20 mouse cellular contexts compared by ENCODE assay signal in the genomic region with DNA sequence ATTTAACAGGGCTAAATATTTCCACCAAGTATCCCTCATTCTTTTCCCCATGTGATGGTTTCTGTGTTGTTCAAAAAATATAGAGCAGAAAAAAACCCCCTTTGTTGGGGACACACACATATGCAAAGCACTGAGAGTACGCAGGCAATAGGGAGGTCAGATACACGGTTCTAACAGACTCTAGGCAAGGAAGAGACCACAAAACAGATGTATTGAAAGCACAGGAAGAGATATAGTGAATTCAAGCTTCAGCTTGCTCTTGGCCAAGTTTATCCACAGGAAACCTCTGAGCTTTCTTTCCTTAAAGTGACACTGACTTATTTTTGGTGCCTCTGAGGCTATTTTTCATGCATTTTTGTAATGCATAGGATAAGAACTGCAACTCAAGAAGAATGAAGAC.
"Had no signal": no experiment of that assay in that cellular context is flagged by ENCODE, and none has a peak within 500 bp of the region (broad histone marks: within the 10 kb centered on the region; RNA-seq: fewer than 3 reads in every experiment).

No protein-coding gene starts in this region.

- H3K27me3 ChIP-seq: liver, embryonic 12.5 days; megakaryocyte, embryonic 14.5 days; midbrain, embryonic 12.5 days; neural tube, embryonic 13.5 days; neural tube, embryonic 15.5 days; stomach, embryonic 15.5 days had no signal

- H3K36me3 ChIP-seq: liver, embryonic 12.5 days; midbrain, embryonic 10.5 days; midbrain, embryonic 12.5 days; neural tube, embryonic 13.5 days; neural tube, embryonic 15.5 days; stomach, embryonic 15.5 days had no signal

- H3K4me2 ChIP-seq: liver, embryonic 12.5 days; lung, embryonic 14.5 days; midbrain, embryonic 12.5 days; neural tube, embryonic 13.5 days; neural tube, embryonic 15.5 days; stomach, embryonic 15.5 days had no signal

- H3K9ac ChIP-seq: liver, embryonic 12.5 days; liver, embryonic 14.5 days; lung, embryonic 14.5 days; midbrain, embryonic 12.5 days; neural tube, embryonic 13.5 days; neural tube, embryonic 15.5 days; stomach, embryonic 15.5 days had no signal

- DNase-seq: lung, adult 18-20 months; lung, embryonic 14.5 days; lung, postnatal 10 days; lung, postnatal 4 days; midbrain, embryonic 14.5 days; retina, postnatal 1 day; right cerebral cortex, postnatal 14 days; thymus, postnatal 14 days; thymus, postnatal 36 days had no signal

- H3K9me3 ChIP-seq: liver, embryonic 12.5 days; megakaryocyte, embryonic 14.5 days; midbrain, embryonic 10.5 days; midbrain, embryonic 12.5 days; neural tube, embryonic 13.5 days; neural tube, embryonic 15.5 days; stomach, embryonic 15.5 days had no signal

- H3K4me3 ChIP-seq: liver, embryonic 12.5 days; megakaryocyte, embryonic 14.5 days; midbrain, embryonic 10.5 days; midbrain, embryonic 12.5 days; myocyte; neural tube, embryonic 13.5 days; neural tube, embryonic 15.5 days; stomach, embryonic 15.5 days had no signal

- ATAC-seq: liver, embryonic 12.5 days; midbrain, embryonic 16.5 days had no signal

- H3K4me1 ChIP-seq: liver, embryonic 12.5 days; midbrain, embryonic 10.5 days; midbrain, embryonic 12.5 days; neural tube, embryonic 13.5 days; neural tube, embryonic 15.5 days; stomach, embryonic 15.5 days had no signal

- H3K27ac ChIP-seq: liver, embryonic 12.5 days; liver, embryonic 14.5 days; midbrain, embryonic 10.5 days; midbrain, embryonic 12.5 days; neural tube, embryonic 13.5 days; neural tube, embryonic 15.5 days; stomach, embryonic 15.5 days; stomach, postnatal 0 days had no signal
